Mouse (Mus musculus): ENCODE measurements around the gene Asb15. TPM values are rescaled to one million over a fixed set of nuclear protein-coding genes. Genes with fewer than 3 reads are reported as not detected.
A peak's percentile ranks its signal among the peaks of the same experiment; 100 is the strongest.

Gene Asb15
- total RNA-seq, 1 experiment, result not detected

DNA sequence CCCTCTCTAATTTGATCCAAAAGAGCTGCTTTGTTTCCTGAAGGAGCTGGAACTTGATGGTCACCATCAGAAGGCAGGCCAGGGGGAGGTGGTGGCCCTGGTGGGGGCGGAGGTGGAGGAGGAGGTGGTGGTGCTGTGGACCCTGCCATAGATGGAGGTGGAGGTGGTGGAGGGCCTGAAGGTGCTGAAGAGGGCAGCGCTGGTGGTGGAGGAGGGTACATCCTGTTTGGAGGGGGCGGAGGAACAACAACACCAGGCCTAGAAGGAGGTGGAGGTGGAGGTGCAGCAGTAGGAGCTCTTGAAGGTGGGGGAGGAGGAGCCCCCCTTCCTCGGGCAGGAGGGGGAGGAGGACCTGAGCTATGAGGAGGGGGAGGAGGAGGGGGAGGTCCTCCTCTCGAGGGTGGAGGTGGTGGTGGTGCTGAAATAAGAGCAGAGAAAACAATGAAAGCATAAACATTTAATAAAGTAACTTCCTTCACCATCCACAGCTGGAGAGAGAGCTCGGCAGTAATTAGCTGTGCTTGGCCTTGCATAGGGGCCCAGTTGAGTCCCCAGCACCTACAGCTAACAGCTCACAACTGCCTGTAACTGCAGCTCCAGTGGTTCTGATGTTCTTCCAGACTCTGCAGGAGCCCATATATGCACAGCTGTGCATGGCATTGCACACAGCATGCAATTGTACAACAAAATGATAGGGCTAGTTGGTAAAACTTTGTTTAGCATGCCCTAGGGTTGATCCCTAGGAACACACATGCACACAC lies 91.5 kb downstream of the Asb15 start:
- DNase-seq (ENCODE audit: low read depth, low spot score), result no peak
- no peaks in the 10 kb centered on the region for H3K9me3 ChIP-seq (ENCODE audit: control insufficient read depth, insufficient read depth, low read depth, low read length)
- no peak for TF ChIP-seq ZNF384 (IDR thresholded peaks at IDR 0.05; ENCODE audit: low read depth, low read length)
- TF ChIP-seq CHD2 (IDR thresholded peaks at IDR 0.05; ENCODE audit: low read depth, low read length), result no peak
- no peak for TF ChIP-seq ZC3H11A (IDR thresholded peaks at IDR 0.05; ENCODE audit: borderline replicate concordance, low read depth, low read length)
- TF ChIP-seq HCFC1 (IDR thresholded peaks at IDR 0.05; ENCODE audit: borderline replicate concordance, insufficient read depth, low read length), result no peak
- no peak for TF ChIP-seq MAFK (IDR thresholded peaks at IDR 0.05; ENCODE audit: insufficient read depth, low read depth, low read length)
- H3K9ac ChIP-seq (ENCODE audit: insufficient read depth, low read depth, low read length, poor library complexity, severe bottlenecking), result no peak overlapping the region
- in situ Hi-C loops (cut with MboI; ENCODE audit: low sequenced_read_pairs in 2 of 2, unreplicated experiment in 2 of 2), result no loop called here
- H3K36me3 ChIP-seq (ENCODE audit: control insufficient read depth, insufficient read depth, low read length, poor library complexity, severe bottlenecking), result peaks cover 19% of the 10 kb centered on the region
- H3K27ac ChIP-seq (ENCODE audit: insufficient read depth, low read depth, low read length, poor library complexity, severe bottlenecking), result no peak overlapping the region
- no peak overlapping the region for H3K4me3 ChIP-seq (ENCODE audit: insufficient read depth in 1 of 2, low read depth in 1 of 2, low read length in 2 of 2, poor library complexity in 1 of 2, severe bottlenecking in 1 of 2)
- H3K4me1 ChIP-seq (ENCODE audit: control insufficient read depth in 2 of 2, insufficient read depth in 2 of 2, low read length in 2 of 2, poor library complexity in 1 of 2), result no peaks in the 10 kb centered on the region; a peak in 1 of 4 replicates

DNA sequence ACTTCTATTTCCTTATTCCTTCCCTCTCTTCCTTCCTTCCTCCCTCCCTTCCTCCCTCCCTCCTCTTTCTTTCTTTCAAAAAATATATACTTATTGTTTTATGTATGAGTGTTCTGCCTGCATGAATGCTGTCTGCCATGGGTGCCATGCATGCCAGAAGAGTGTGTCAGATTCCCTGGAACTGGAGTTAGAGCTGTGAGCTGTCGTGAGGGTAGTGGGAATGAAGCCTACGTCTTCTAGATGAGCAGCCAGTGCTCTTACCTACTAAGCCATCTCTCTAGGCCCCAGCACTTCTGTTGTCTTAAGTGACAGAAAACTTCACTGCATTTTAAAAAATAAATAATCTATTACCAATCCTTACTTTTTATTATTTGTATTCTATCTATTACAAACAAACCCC lies 93.0 kb downstream of the Asb15 start:
- no peak for DNase-seq (ENCODE audit: low read depth, low spot score)
- TF ChIP-seq CHD2 (IDR thresholded peaks at IDR 0.05; ENCODE audit: low read depth, low read length) (no peak), HCFC1 (IDR thresholded peaks at IDR 0.05; ENCODE audit: borderline replicate concordance, insufficient read depth, low read length) (no peak), ZNF384 (IDR thresholded peaks at IDR 0.05; ENCODE audit: low read depth, low read length) (no peak)
- Histone ChIP-seq H3K9me3 (ENCODE audit: control insufficient read depth, insufficient read depth, low read depth, low read length) (no peaks in the 10 kb centered on the region), H3K27ac (ENCODE audit: insufficient read depth, low read depth, low read length, poor library complexity, severe bottlenecking) (no peak overlapping the region), H3K9ac (ENCODE audit: insufficient read depth, low read depth, low read length, poor library complexity, severe bottlenecking) (no peak overlapping the region), H3K4me3 (ENCODE audit: insufficient read depth in 1 of 2, low read depth in 1 of 2, low read length in 2 of 2, poor library complexity in 1 of 2, severe bottlenecking in 1 of 2) (no peak overlapping the region), H3K4me1 (ENCODE audit: control insufficient read depth in 2 of 2, insufficient read depth in 2 of 2, low read length in 2 of 2, poor library complexity in 1 of 2) (no peaks in the 10 kb centered on the region; a peak in 1 of 4 replicates), H3K36me3 (ENCODE audit: control insufficient read depth, insufficient read depth, low read length, poor library complexity, severe bottlenecking) (peaks cover 18% of the 10 kb centered on the region)
- in situ Hi-C loops (cut with MboI; ENCODE audit: low sequenced_read_pairs in 2 of 2, unreplicated experiment in 2 of 2), result no loop called here

DNA sequence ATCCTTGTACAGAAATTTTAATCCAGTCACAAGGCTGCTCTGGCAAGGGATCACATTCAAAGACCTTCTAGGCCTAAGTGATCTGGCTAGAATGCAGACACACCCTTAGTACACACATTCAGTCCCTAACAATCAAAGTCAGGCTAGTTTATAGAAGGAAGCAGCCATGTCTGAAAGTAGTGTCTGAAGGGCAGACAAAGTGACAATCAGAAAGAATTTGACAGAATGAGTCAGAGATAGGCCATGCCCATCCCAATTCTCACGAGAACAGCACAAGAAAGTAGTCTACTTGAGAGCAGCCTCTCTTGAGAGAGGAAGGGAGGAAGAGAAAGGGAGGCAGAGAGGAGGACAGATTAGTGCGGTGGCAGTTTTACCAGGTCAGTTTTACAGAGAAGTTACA lies 94.2 kb downstream of the Asb15 start:
- TF ChIP-seq CHD2 (IDR thresholded peaks at IDR 0.05; ENCODE audit: low read depth, low read length) (peak; percentile 66; the same call in 1 of the 2 replicates), MAFK (IDR thresholded peaks at IDR 0.05; ENCODE audit: insufficient read depth, low read depth, low read length) (no peak), ZNF384 (IDR thresholded peaks at IDR 0.05; ENCODE audit: low read depth, low read length) (no peak)
- Histone ChIP-seq H3K9me3 (ENCODE audit: control insufficient read depth, insufficient read depth, low read depth, low read length) (no peaks in the 10 kb centered on the region), H3K27ac (ENCODE audit: insufficient read depth, low read depth, low read length, poor library complexity, severe bottlenecking) (no peak overlapping the region), H3K9ac (ENCODE audit: insufficient read depth, low read depth, low read length, poor library complexity, severe bottlenecking) (no peak overlapping the region), H3K4me3 (ENCODE audit: insufficient read depth in 1 of 2, low read depth in 1 of 2, low read length in 2 of 2, poor library complexity in 1 of 2, severe bottlenecking in 1 of 2) (no peak overlapping the region), H3K4me1 (ENCODE audit: control insufficient read depth in 2 of 2, insufficient read depth in 2 of 2, low read length in 2 of 2, poor library complexity in 1 of 2) (no peaks in the 10 kb centered on the region; a peak in 1 of 4 replicates), H3K36me3 (ENCODE audit: control insufficient read depth, insufficient read depth, low read length, poor library complexity, severe bottlenecking) (peaks cover 16% of the 10 kb centered on the region)
- peak; percentile 13 for DNase-seq (ENCODE audit: low read depth, low spot score)
- in situ Hi-C loops (cut with MboI; ENCODE audit: low sequenced_read_pairs in 2 of 2, unreplicated experiment in 2 of 2), result no loop called here

Other genes with a start within 250 kb of the Asb15 start
- 0.36 and 0.37 TPM in 2 replicates for gene Iqub, start 13.1 kb upstream of the Asb15 start, total RNA-seq (2012; rRNA removed)
- 157 and 182 TPM in 2 replicates for gene Ndufa5, start 131 bp upstream of the Asb15 start, total RNA-seq (2012; rRNA removed)
- gene Lmod2, start 69.6 kb downstream of the Asb15 start, total RNA-seq (2012; rRNA removed), result 0.11 TPM in 1 of 2 replicates, not detected in the other
- 18.5 and 20.3 TPM in 2 replicates for gene Wasl, start 136.9 kb downstream of the Asb15 start, total RNA-seq (2012; rRNA removed)
- not detected in 2 replicates for gene Hyal6, start 205.1 kb downstream of the Asb15 start, total RNA-seq (2012; rRNA removed)
- not detected in 2 replicates for gene Hyal4, start 220.2 kb downstream of the Asb15 start, total RNA-seq (2012; rRNA removed)